Mouse (Mus musculus) embryo, embryonic 9.5 days (tissue): Measurements from ENCODE around the gene Edem2.
A peak's percentile ranks its signal among the peaks of the same experiment; 100 is the strongest.
"Not testable (repeated sequence)": the region's sequence is repeated elsewhere in the genome, so short reads cannot be mapped to it uniquely, and the experiment has no call there.

Experiments
- DNase-seq: peaks from one replicate; pipeline ENCODE4 v3.0.0-alpha.2; 2017; ENCODE audit errors: extremely low spot score

Edem2 gene

GRCm38 (mm10) chr2:155735766-155736165 lies 6.5 kb upstream of the Edem2 start, which contains the start of gene Gm17581:
Gene Gm17581, minus strand, starts transcription at chr2:155735866.
- not testable (repeated sequence) for DNase-seq

GRCm38 (mm10) chr2:155735080-155735479 lies 5.8 kb upstream of the Edem2 start:
- no peak for DNase-seq

- DNase-seq: peak; percentile 9
These were observed 533 bp downstream of the Edem2 start for GRCm38 (mm10) chr2:155728742-155729141.

- DNase-seq: no peak
These were observed 1.4 kb downstream of the Edem2 start for GRCm38 (mm10) chr2:155727764-155728395.

GRCm38 (mm10) chr2:155726302-155726701 lies 3.0 kb downstream of the Edem2 start:
- no peak for DNase-seq

- no peak for DNase-seq
These were observed 4.7 kb downstream of the Edem2 start for GRCm38 (mm10) chr2:155724526-155724925.

GRCm38 (mm10) chr2:155724036-155724435 lies 5.2 kb downstream of the Edem2 start:
- no peak for DNase-seq

GRCm38 (mm10) chr2:155720585-155720984 lies 8.7 kb downstream of the Edem2 start:
- DNase-seq: no peak

- DNase-seq: no peak
These were observed 11.9 kb downstream of the Edem2 start for GRCm38 (mm10) chr2:155717082-155717990.

- no peak for DNase-seq
These were observed 18.7 kb downstream of the Edem2 start for GRCm38 (mm10) chr2:155710557-155710956.

- DNase-seq: no peak
These were observed 22.0 kb downstream of the Edem2 start for GRCm38 (mm10) chr2:155707251-155707650.

- DNase-seq: peak; percentile 20
These were observed 25.6 kb downstream of the Edem2 start for GRCm38 (mm10) chr2:155703630-155704029.

GRCm38 (mm10) chr2:155701399-155701919 lies 27.8 kb downstream of the Edem2 start:
- no peak for DNase-seq

GRCm38 (mm10) chr2:155698443-155698842 lies 30.8 kb downstream of the Edem2 start:
- DNase-seq: not testable (repeated sequence)

GRCm38 (mm10) chr2:155696851-155697250 lies 32.4 kb downstream of the Edem2 start:
- no peak for DNase-seq

GRCm38 (mm10) chr2:155696091-155696558 lies 33.1 kb downstream of the Edem2 start:
- peak; percentile 78 for DNase-seq

GRCm38 (mm10) chr2:155695316-155695715 lies 34.0 kb downstream of the Edem2 start:
- DNase-seq: no peak

GRCm38 (mm10) chr2:155694564-155694963 lies 34.7 kb downstream of the Edem2 start:
- DNase-seq: no peak

- no peak for DNase-seq
These were observed 36.1 kb downstream of the Edem2 start for GRCm38 (mm10) chr2:155693136-155693535.

GRCm38 (mm10) chr2:155691723-155692493 lies 37.4 kb downstream of the Edem2 start, which contains the start of gene Trpc4ap:
Gene Trpc4ap, minus strand, starts transcription at chr2:155692384.
- peak; percentile 97 for DNase-seq

- no peak for DNase-seq
These were observed 37.9 kb downstream of the Edem2 start for GRCm38 (mm10) chr2:155691336-155691722.

GRCm38 (mm10) chr2:155689211-155689610 lies 40.1 kb downstream of the Edem2 start:
- no peak for DNase-seq
